Mouse (Mus musculus) splenic B cell, adult 2 months (primary cell): ENCODE data around the gene Sh2b1.

Experiments used
- DNase-seq: peaks from one replicate; pipeline ENCODE4 v3.0.0-alpha.2; 2011; ENCODE audit warnings: low read depth, low spot score
- H3K27me3 ChIP-seq: 2 replicates; pipeline ENCODE4 v1.6.1; 2012; ENCODE audit warnings: mild to moderate bottlenecking, low read length, moderate library complexity, mixed read lengths; ENCODE audit not compliant: control insufficient read depth, poor library complexity, insufficient read depth, severe bottlenecking
- H3K36me3 ChIP-seq: 2 replicates; pipeline ENCODE4 v1.6.1; 2012; ENCODE audit warnings: mild to moderate bottlenecking, low read length, moderate library complexity, mixed read lengths; ENCODE audit not compliant: control insufficient read depth, poor library complexity, insufficient read depth, severe bottlenecking

Gene Sh2b1

DNA sequence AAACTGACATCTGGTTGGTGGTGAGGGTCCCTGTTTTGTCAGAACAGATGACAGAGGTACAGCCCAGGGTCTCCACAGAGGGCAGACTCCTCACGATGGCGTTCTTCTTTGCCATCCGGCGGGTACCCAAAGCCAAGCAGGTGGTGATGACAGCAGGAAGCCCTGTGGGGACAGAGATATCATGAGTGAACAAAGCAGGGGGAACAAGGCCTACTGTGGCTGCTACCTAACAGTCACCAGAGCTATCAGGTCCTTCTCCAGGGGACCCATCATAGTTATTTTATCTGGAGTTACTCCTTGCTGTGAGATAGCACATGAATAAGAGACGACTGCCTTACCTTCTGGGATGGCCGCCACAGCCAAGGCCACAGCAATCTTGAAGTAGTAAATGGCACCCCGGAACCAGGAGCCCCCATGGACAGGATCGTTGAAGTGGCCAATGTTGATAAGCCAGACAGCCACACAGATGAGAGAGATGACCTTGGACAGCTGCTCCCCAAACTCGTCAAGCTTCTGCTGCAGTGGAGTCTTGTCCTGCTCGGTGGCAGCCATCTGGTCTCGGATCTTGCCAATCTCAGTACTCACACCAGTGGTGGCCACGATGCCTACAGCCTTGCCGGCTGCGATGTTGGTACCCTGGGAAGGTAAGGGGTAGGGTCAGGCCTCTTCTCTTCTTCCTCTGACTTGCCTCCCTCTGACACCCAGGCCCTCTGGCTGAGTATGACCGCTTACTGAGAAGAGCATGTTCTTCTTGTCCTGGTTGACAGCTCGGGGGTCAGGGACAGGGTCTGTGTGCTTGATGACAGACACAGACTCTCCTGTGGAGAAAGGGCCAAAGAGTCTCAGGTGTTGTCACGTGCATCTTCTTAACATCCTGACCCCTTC is 18.6 kb downstream of the Sh2b1 start:
- no peaks in the 10 kb centered on the region for H3K36me3 ChIP-seq
- DNase-seq: no peak

GRCm38 (mm10) chr7:126455242-126455641 is 20.0 kb downstream of the Sh2b1 start:
- DNase-seq: no peak
- Histone ChIP-seq H3K36me3 (no peaks in the 10 kb centered on the region), H3K27me3 (no peaks in the 10 kb centered on the region)

More for the DNA sequence above, 18.6 kb downstream of the Sh2b1 start:
- H3K27me3 ChIP-seq: no peaks in the 10 kb centered on the region

DNA sequence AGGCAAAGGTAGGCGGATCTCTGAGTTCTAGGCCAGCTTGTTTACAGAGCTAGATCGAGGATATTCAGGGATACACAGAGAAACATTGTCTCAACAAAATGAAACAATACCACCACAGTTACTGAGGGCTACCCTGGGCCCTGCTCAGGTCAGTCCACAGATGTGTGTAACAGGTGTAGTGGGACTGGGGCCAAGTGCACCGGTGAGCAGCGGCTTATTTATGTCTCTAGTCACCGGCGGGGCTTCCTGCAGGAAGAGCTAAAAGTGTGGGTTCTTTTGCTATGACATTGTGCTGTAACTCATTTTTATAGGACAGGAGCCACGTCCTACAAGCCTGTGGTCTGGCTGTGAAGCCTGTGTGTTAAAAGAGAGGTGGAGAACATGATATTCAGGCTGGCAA is 21.4 kb downstream of the Sh2b1 start:
- Histone ChIP-seq H3K36me3 (no peaks in the 10 kb centered on the region), H3K27me3 (no peaks in the 10 kb centered on the region)
- DNase-seq: no peak

GRCm38 (mm10) chr7:126452244-126452643 is 23.0 kb downstream of the Sh2b1 start:
- DNase-seq: no peak
- no peaks in the 10 kb centered on the region for H3K27me3 ChIP-seq

DNA sequence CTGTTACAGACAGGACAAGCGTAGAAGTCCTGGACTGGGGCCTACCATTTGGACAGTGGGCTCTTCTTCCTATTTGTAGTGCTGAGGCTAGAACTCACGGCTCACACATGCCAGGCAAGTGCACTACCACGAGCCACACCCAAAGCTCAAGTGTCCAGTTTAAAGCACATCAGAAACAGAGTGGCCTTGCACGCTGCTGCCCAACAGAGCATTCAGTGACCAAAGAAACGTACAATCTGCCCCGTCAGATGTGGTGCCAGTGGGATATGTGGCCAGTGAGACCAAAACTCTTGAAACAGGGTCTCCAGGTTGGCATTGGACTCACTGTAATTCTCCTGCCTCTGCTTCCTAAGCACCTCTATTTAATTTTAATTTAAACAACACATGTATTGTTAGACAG is 24.6 kb downstream of the Sh2b1 start:
- Histone ChIP-seq H3K27me3 (no peaks in the 10 kb centered on the region), H3K36me3 (peaks cover 2% of the 10 kb centered on the region; the same call in 1 of the 2 replicates)
- no peak for DNase-seq

More at GRCm38 (mm10) chr7:126452244-126452643, 23.0 kb downstream of the Sh2b1 start:
- no peaks in the 10 kb centered on the region for H3K36me3 ChIP-seq

GRCm38 (mm10) chr7:126449991-126450390 is 25.2 kb downstream of the Sh2b1 start:
- no peak for DNase-seq
- no peaks in the 10 kb centered on the region for H3K27me3 ChIP-seq
- peaks cover 8% of the 10 kb centered on the region for H3K36me3 ChIP-seq

- no peaks in the 10 kb centered on the region for H3K27me3 ChIP-seq
- no peak for DNase-seq
- H3K36me3 ChIP-seq: peaks cover 13% of the 10 kb centered on the region
These were observed 26.7 kb downstream of the Sh2b1 start for GRCm38 (mm10) chr7:126448481-126448880.

DNA sequence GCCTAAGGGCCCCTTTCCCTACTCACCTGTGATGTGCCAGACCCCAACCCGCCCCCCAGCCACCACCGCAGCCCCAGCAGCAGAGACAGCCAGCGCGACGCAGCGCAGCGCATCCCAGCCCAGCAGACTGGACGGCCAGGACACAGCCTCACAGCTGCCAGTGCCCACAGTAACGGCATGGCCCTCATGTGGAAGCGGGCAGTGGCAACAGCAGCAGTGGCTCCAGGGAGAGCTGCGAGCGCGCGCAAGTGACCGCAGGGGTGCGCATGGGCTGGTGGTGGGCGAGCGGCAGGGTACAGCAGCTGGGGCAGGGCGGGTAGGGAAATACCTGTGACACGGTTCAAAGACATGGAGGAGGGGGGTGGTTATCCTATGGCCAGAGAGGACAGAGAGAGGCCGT is 29.0 kb downstream of the Sh2b1 start:
- Histone ChIP-seq H3K36me3 (peaks cover 18% of the 10 kb centered on the region), H3K27me3 (no peaks in the 10 kb centered on the region)
- no peak for DNase-seq

- DNase-seq: no peak
- H3K27me3 ChIP-seq: no peaks in the 10 kb centered on the region
- peaks cover 20% of the 10 kb centered on the region for H3K36me3 ChIP-seq
These were observed 30.0 kb downstream of the Sh2b1 start for GRCm38 (mm10) chr7:126445104-126445815.

DNA sequence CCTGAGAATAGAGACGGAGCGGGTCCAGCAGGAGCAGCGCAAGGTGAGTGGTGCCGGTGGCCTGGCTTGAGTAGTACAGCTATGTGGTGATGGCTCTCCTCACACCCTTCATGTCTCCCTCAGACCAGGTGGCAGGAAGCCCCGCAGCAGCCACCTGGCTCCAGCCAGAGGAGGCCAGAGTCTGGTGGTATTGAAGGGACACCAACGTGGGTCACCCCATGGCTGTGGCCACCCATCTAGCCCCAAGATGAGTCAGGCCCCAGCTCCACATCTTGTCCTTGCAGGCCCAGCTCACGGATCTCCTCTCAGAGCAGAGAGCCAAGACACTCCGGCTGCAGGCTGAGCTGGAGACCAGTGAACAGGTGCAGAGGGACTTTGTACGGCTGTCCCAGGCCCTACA is 30.7 kb downstream of the Sh2b1 start:
- Histone ChIP-seq H3K36me3 (peaks cover 22% of the 10 kb centered on the region), H3K27me3 (no peaks in the 10 kb centered on the region)
- no peak for DNase-seq

DNA sequence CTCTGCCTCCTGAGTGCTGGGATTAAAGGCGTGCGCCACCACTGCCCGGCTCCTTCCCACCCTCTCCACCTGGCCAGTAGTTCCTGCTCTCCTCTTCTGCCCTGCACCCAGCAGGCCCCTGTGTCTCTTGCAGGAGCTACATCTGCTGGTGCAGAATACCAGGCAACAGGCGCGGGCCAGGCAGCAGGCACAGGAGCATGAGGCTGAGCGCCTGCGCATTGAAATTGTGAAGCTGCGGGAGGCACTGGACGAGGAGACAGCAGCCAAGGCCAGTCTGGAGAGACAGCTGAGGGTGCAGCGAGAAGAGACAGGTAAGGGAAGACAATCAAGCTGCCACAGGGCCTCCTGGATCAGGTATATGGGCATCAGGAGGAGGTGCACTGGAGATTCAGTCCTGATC is 31.2 kb downstream of the Sh2b1 start:
- Histone ChIP-seq H3K27me3 (no peaks in the 10 kb centered on the region), H3K36me3 (peaks cover 25% of the 10 kb centered on the region)
- no peak for DNase-seq

- no peak for DNase-seq
- peaks cover 27% of the 10 kb centered on the region for H3K36me3 ChIP-seq
- H3K27me3 ChIP-seq: no peaks in the 10 kb centered on the region
These were observed 35.1 kb downstream of the Sh2b1 start for GRCm38 (mm10) chr7:126440134-126440533.

GRCm38 (mm10) chr7:126436851-126437250 is 38.4 kb downstream of the Sh2b1 start:
- Histone ChIP-seq H3K27me3 (no peaks in the 10 kb centered on the region), H3K36me3 (peaks cover 24% of the 10 kb centered on the region)
- peak; percentile 82 for DNase-seq

GRCm38 (mm10) chr7:126435801-126436200 is 39.4 kb downstream of the Sh2b1 start:
- Histone ChIP-seq H3K36me3 (peaks cover 22% of the 10 kb centered on the region), H3K27me3 (no peaks in the 10 kb centered on the region)
- no peak for DNase-seq

DNA sequence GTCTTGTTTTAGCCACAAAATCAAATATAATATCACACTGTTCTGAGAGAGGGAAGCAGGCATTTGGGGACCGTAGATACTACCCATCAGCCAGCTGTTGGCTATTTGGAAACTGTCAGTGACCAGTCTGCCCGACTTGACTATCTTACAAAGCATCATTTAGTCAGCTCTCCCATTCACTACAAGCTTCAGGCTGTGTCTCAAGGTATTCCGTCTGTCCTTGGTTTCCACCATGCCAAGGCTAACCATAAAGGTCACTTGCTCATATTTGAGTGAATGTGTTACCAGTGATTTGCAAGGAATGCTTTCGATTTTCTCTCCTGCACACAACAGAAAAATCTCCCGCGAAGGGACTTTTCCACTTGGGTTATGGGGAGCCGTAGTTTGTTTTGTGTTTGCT is 40.5 kb downstream of the Sh2b1 start:
- peaks cover 18% of the 10 kb centered on the region for H3K36me3 ChIP-seq
- no peaks in the 10 kb centered on the region for H3K27me3 ChIP-seq
- DNase-seq: no peak
